Comparison of ENCODE assay signal across 30 mouse cellular contexts in the genomic region with DNA sequence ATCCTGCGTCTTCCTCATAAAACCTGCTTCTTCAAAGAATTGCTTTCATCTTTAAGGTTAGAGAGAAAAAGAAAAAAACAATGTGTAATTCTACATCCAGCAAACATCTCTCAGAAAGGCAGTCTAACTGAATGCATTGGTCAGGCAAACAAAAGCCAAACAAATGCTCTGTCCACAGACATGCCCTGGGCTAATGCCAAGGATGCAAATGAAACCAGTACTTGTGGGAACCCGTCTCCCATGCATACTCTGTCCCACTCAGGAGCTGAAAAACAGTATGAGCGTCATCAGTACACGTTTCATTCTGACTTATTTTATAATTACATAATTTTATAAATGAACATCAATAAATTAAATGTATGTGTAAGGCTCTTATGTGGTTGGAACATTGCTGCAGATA.
DNase-seq lines count a peak whose midpoint lies in the region; ATAC-seq and TF ChIP-seq lines count a peak whose summit lies in the region.
"Had no signal": no experiment of that assay in that cellular context is flagged by ENCODE, and none has a peak within 500 bp of the region (broad histone marks: within the 10 kb centered on the region; RNA-seq: fewer than 3 reads in every experiment).

No protein-coding gene starts in this region.

- no peaks in the 10 kb centered on the region for H3K36me3 ChIP-seq in midbrain, postnatal 0 days (ENCODE audit: insufficient read depth, low read length)
- H3K36me3 ChIP-seq in midbrain, embryonic 11.5 days (ENCODE audit: control insufficient read depth, insufficient read depth, low read length): no peaks in the 10 kb centered on the region
- H3K36me3 ChIP-seq: embryonic facial prominence, embryonic 10.5 days; embryonic facial prominence, embryonic 15.5 days; forebrain, embryonic 12.5 days; heart, embryonic 10.5 days; heart, embryonic 15.5 days; limb, embryonic 12.5 days; liver, embryonic 15.5 days; midbrain, embryonic 10.5 days; neural tube, embryonic 15.5 days had no signal

- peak; percentile 60 for DNase-seq in cerebellum, adult 9-10 months
- no peak for DNase-seq in cerebellum, adult 11 months
- peak; percentile 44 for DNase-seq in midbrain, postnatal 0 days (ENCODE audit: low spot score)
- DNase-seq in midbrain, embryonic 11.5 days (ENCODE audit: low spot score, missing footprints): no peak
- DNase-seq in cerebellum, postnatal 10 days: peak; percentile 71 to 76
- DNase-seq in thymus, adult 18-20 months: no peak
- DNase-seq: adrenal gland, postnatal 25 days; forebrain, postnatal 0 days; gastrocnemius, postnatal 10 days; kidney, adult 11 months; kidney, postnatal 14 days; layer of hippocampus, adult 9-11 months; lung, embryonic 14.5 days; lung, postnatal 14 days; right cerebral cortex, adult 18-20 months; right cerebral cortex, postnatal 4 days; thymus, adult 2 months; thymus, postnatal 36 days had no signal

- TF ChIP-seq CTCF in midbrain, postnatal 0 days (IDR thresholded peaks at IDR 0.05): no peak

- 56% methylated on average over 4 of the region's 4 CpGs for WGBS in midbrain, postnatal 0 days
- 80% methylated on average over 4 of the region's 4 CpGs for WGBS in midbrain, embryonic 11.5 days

- no peak overlapping the region for H3K4me3 ChIP-seq in midbrain, postnatal 0 days (ENCODE audit: low read depth, low read length)
- no peak overlapping the region for H3K4me3 ChIP-seq in midbrain, embryonic 11.5 days (ENCODE audit: low read depth, low read length)
- H3K4me3 ChIP-seq: embryonic facial prominence, embryonic 10.5 days; embryonic facial prominence, embryonic 15.5 days; forebrain, embryonic 12.5 days; heart, embryonic 10.5 days; heart, embryonic 15.5 days; limb, embryonic 12.5 days; liver, embryonic 15.5 days; midbrain, embryonic 10.5 days; neural tube, embryonic 15.5 days had no signal

- no peaks in the 10 kb centered on the region for H3K9me3 ChIP-seq in midbrain, postnatal 0 days (ENCODE audit: low read length)
- no peaks in the 10 kb centered on the region for H3K9me3 ChIP-seq in midbrain, embryonic 11.5 days (ENCODE audit: control insufficient read depth, low read length)
- H3K9me3 ChIP-seq: embryonic facial prominence, embryonic 10.5 days; embryonic facial prominence, embryonic 15.5 days; forebrain, embryonic 12.5 days; heart, embryonic 10.5 days; heart, embryonic 15.5 days; limb, embryonic 12.5 days; liver, embryonic 15.5 days; midbrain, embryonic 10.5 days; neural tube, embryonic 15.5 days had no signal

- no peaks in the 10 kb centered on the region for H3K27me3 ChIP-seq in midbrain, postnatal 0 days (ENCODE audit: insufficient read depth, low read length)
- H3K27me3 ChIP-seq in midbrain, embryonic 11.5 days (ENCODE audit: control insufficient read depth, insufficient read depth, low read length): no peaks in the 10 kb centered on the region
- H3K27me3 ChIP-seq: embryonic facial prominence, embryonic 15.5 days; forebrain, embryonic 12.5 days; heart, embryonic 15.5 days; limb, embryonic 12.5 days; liver, embryonic 15.5 days; neural tube, embryonic 15.5 days had no signal

- H3K9ac ChIP-seq in midbrain, postnatal 0 days (replicated peaks; ENCODE audit: low read length, poor library complexity, severe bottlenecking): no peak overlapping the region
- H3K9ac ChIP-seq in midbrain, embryonic 11.5 days (ENCODE audit: low read length): no peak overlapping the region
- H3K9ac ChIP-seq: embryonic facial prominence, embryonic 15.5 days; forebrain, embryonic 12.5 days; forebrain, postnatal 0 days; heart, embryonic 15.5 days; limb, embryonic 12.5 days; liver, embryonic 15.5 days; lung, embryonic 14.5 days; neural tube, embryonic 15.5 days had no signal

- H3K27ac ChIP-seq in midbrain, postnatal 0 days (ENCODE audit: low read depth, low read length): no peak overlapping the region
- H3K27ac ChIP-seq in midbrain, embryonic 11.5 days (ENCODE audit: low read depth, low read length): no peak overlapping the region
- H3K27ac ChIP-seq: embryonic facial prominence, embryonic 10.5 days; embryonic facial prominence, embryonic 15.5 days; forebrain, embryonic 12.5 days; heart, embryonic 10.5 days; heart, embryonic 15.5 days; limb, embryonic 12.5 days; liver, embryonic 15.5 days; midbrain, embryonic 10.5 days; neural tube, embryonic 15.5 days; stomach, postnatal 0 days had no signal

- no peak overlapping the region for H3K4me2 ChIP-seq in midbrain, postnatal 0 days (ENCODE audit: low read depth, low read length, poor library complexity, severe bottlenecking)
- H3K4me2 ChIP-seq in midbrain, embryonic 11.5 days: no peak overlapping the region
- H3K4me2 ChIP-seq: embryonic facial prominence, embryonic 15.5 days; forebrain, embryonic 12.5 days; heart, embryonic 15.5 days; limb, embryonic 12.5 days; liver, embryonic 15.5 days; lung, embryonic 14.5 days; neural tube, embryonic 15.5 days had no signal

- no peak for ATAC-seq in midbrain, postnatal 0 days (ENCODE audit: low FRiP score)
- no peak for ATAC-seq in midbrain, embryonic 11.5 days (ENCODE audit: low FRiP score)
- no peak for ATAC-seq in frontal cortex, adult (ENCODE audit: low TSS enrichment)
- ATAC-seq: forebrain, postnatal 0 days; inflammation-experienced regulatory T-cells, adult 6 months had no signal

- H3K4me1 ChIP-seq in midbrain, postnatal 0 days (ENCODE audit: insufficient read depth, low read length): peaks cover 3% of the 10 kb centered on the region; the same call in 1 of the 2 replicates
- H3K4me1 ChIP-seq in midbrain, embryonic 11.5 days (ENCODE audit: control insufficient read depth, insufficient read depth, low read length): no peaks in the 10 kb centered on the region
- H3K4me1 ChIP-seq: embryonic facial prominence, embryonic 10.5 days; embryonic facial prominence, embryonic 15.5 days; forebrain, embryonic 12.5 days; heart, embryonic 10.5 days; heart, embryonic 15.5 days; limb, embryonic 12.5 days; liver, embryonic 15.5 days; midbrain, embryonic 10.5 days had no signal

Comparison
In these comparisons a context has a peak if more than half of its experiments do, and no peak if none do; other contexts are left out.
1. DNase-seq: peak in cerebellum, adult 9-10 months (single experiment), midbrain, postnatal 0 days (single experiment) and cerebellum, postnatal 10 days (2 of 2); none in cerebellum, adult 11 months (single experiment), midbrain, embryonic 11.5 days (single experiment) and thymus, adult 18-20 months (0 of 2).